In genomic region chr9:26659366-26659765, GRCm38 (mm10) we compare ENCODE assay signal across 16 mouse cellular contexts.
"Had no signal": no experiment of that assay in that cellular context is flagged by ENCODE, and none has a peak within 500 bp of the region (broad histone marks: within the 10 kb centered on the region; RNA-seq: fewer than 3 reads in every experiment).

No protein-coding gene starts in this region.

- H3K4me3 ChIP-seq: left cerebral cortex, adult 2 months; limb, embryonic 12.5 days; liver, embryonic 13.5 days; lung, embryonic 15.5 days; megakaryocyte, embryonic 14.5 days; midbrain, embryonic 15.5 days; neural tube, embryonic 12.5 days had no signal

- H3K27ac ChIP-seq: left cerebral cortex, adult 2 months; limb, embryonic 12.5 days; liver, embryonic 13.5 days; lung, embryonic 15.5 days; macrophage; midbrain, embryonic 15.5 days; neural tube, embryonic 12.5 days had no signal

- H3K36me3 ChIP-seq: limb, embryonic 12.5 days; liver, embryonic 13.5 days; lung, embryonic 15.5 days; midbrain, embryonic 15.5 days; neural tube, embryonic 12.5 days had no signal

- H3K27me3 ChIP-seq: limb, embryonic 12.5 days; liver, embryonic 13.5 days; lung, embryonic 15.5 days; megakaryocyte, embryonic 14.5 days; midbrain, embryonic 15.5 days; neural tube, embryonic 12.5 days had no signal

- ATAC-seq: intestine, postnatal 0 days; liver, postnatal 0 days; midbrain, embryonic 15.5 days had no signal

- H3K4me1 ChIP-seq: limb, embryonic 12.5 days; liver, embryonic 13.5 days; lung, embryonic 15.5 days; megakaryocyte, embryonic 14.5 days; midbrain, embryonic 15.5 days; neural tube, embryonic 12.5 days had no signal

- H3K9ac ChIP-seq: limb, embryonic 12.5 days; liver, embryonic 13.5 days; liver, postnatal 0 days; lung, embryonic 15.5 days; midbrain, embryonic 15.5 days; neural tube, embryonic 12.5 days had no signal

- H3K4me2 ChIP-seq: limb, embryonic 12.5 days; liver, embryonic 13.5 days; lung, embryonic 15.5 days; midbrain, embryonic 11.5 days; midbrain, embryonic 15.5 days; neural tube, embryonic 12.5 days had no signal

- DNase-seq: liver; liver, embryonic 13.5 days; liver, postnatal 0 days; lung, postnatal 14 days; spleen, adult 18-20 months; thymus, adult 18-20 months; thymus, postnatal 14 days had no signal

- H3K9me3 ChIP-seq: limb, embryonic 12.5 days; liver, embryonic 13.5 days; lung, embryonic 15.5 days; midbrain, embryonic 15.5 days; neural tube, embryonic 12.5 days had no signal
